Mouse (Mus musculus) spleen, adult 2 months (tissue): ENCODE measurements around the gene Gm20388.

Experiments used
- CTCF ChIP-seq: fragments of 200-500 bp; IDR thresholded peaks from 2 replicates; pipeline ENCODE4 v1.5.1; 2011; ENCODE audit warnings: mild to moderate bottlenecking, inconsistent platforms; ENCODE audit not compliant: insufficient read depth, insufficient read length, insufficient replicate concordance; ENCODE audit errors: extremely low read depth
- POLR2A ChIP-seq: fragments of 200-500 bp; IDR thresholded peaks from 2 replicates; pipeline ENCODE4 v1.6.1; 2011; ENCODE audit warnings: low read depth, low read length, inconsistent platforms

DNA sequence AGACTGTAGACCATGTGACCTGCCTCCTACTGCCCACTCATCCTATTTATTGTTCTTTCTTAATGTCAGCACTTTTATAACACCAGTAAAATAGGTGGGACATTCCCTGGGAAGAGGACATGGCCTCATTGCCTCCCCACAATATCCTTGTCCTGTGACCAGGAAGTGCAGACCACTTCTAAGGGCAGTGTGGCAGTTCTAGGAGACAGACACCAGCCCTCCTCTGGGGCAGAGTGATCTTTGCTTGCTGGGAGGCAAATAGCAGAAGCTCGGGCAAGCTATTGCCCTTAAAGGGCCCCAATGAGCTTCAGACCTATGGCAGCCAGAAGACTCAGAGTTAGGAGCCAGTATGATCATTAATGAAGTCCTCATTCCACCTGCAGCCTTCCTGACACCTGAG lies 2694.0 kb downstream of the Gm20388 start:
- no peak for TF ChIP-seq POLR2A
- no peak for TF ChIP-seq CTCF
